Mouse (Mus musculus): ENCODE results near the gene Pygb. TPM values are rescaled to one million over a fixed set of nuclear protein-coding genes. Genes with fewer than 3 reads are reported as not detected.

The Pygb gene
- total and polyA plus RNA-seq, 2 experiments from 2014 or later = 102 to 174 TPM

GRCm38 (mm10) chr2:150793320-150793719 is 6.8 kb downstream of the Pygb start:
- H3K4me2 ChIP-seq (ENCODE audit: low read depth) = no peak overlapping the region
- peaks cover 8% of the 10 kb centered on the region; the same call in 1 of the 2 replicates for H3K4me1 ChIP-seq (ENCODE audit: insufficient read depth)
- H3K4me3 ChIP-seq (ENCODE audit: low read depth, low read length) = no peak overlapping the region
- ATAC-seq (no peak), DNase-seq (no peak)
- 78% methylated on average over 4 of the region's 4 CpGs for WGBS
- H3K9ac ChIP-seq = no peak overlapping the region
- no peak for TF ChIP-seq CTCF (IDR thresholded peaks at IDR 0.05; ENCODE audit: low read depth)
- no peaks in the 10 kb centered on the region for H3K9me3 ChIP-seq (ENCODE audit: low read length)
- H3K36me3 ChIP-seq (ENCODE audit: insufficient read depth) = peaks cover 27% of the 10 kb centered on the region
- H3K27me3 ChIP-seq (ENCODE audit: insufficient read depth, low read length) = no peaks in the 10 kb centered on the region
- no peak overlapping the region for H3K27ac ChIP-seq (ENCODE audit: low read depth, low read length)

GRCm38 (mm10) chr2:150798084-150798483 is 11.5 kb downstream of the Pygb start:
- WGBS = 85% methylated on average over 7 of the region's 7 CpGs
- DNase-seq (no peak), ATAC-seq (no peak)
- TF ChIP-seq CTCF (IDR thresholded peaks at IDR 0.05; ENCODE audit: low read depth) = no peak
- H3K27me3 ChIP-seq (ENCODE audit: insufficient read depth, low read length) = no peaks in the 10 kb centered on the region
- no peaks in the 10 kb centered on the region for H3K9me3 ChIP-seq (ENCODE audit: low read length)
- H3K27ac ChIP-seq (ENCODE audit: low read depth, low read length) = no peak overlapping the region
- peaks cover 47% of the 10 kb centered on the region for H3K36me3 ChIP-seq (ENCODE audit: insufficient read depth)
- no peak overlapping the region for H3K4me3 ChIP-seq (ENCODE audit: low read depth, low read length)
- H3K9ac ChIP-seq = no peak overlapping the region
- no peaks in the 10 kb centered on the region for H3K4me1 ChIP-seq (ENCODE audit: insufficient read depth)
- H3K4me2 ChIP-seq (ENCODE audit: low read depth) = no peak overlapping the region

GRCm38 (mm10) chr2:150800616-150801015 is 14.1 kb downstream of the Pygb start:
- Histone ChIP-seq H3K27me3 (ENCODE audit: insufficient read depth, low read length) (no peaks in the 10 kb centered on the region), H3K4me1 (ENCODE audit: insufficient read depth) (no peaks in the 10 kb centered on the region), H3K36me3 (ENCODE audit: insufficient read depth) (peaks cover 37% of the 10 kb centered on the region), H3K4me3 (ENCODE audit: low read depth, low read length) (no peak overlapping the region), H3K9ac (no peak overlapping the region), H3K27ac (ENCODE audit: low read depth, low read length) (no peak overlapping the region), H3K4me2 (ENCODE audit: low read depth) (no peak overlapping the region), H3K9me3 (ENCODE audit: low read length) (no peaks in the 10 kb centered on the region)
- no peak for TF ChIP-seq CTCF (IDR thresholded peaks at IDR 0.05; ENCODE audit: low read depth)
- ATAC-seq (no peak), DNase-seq (no peak)
- 93% methylated on average over 5 of the region's 5 CpGs for WGBS

GRCm38 (mm10) chr2:150803035-150803434 is 16.5 kb downstream of the Pygb start:
- Histone ChIP-seq H3K36me3 (ENCODE audit: insufficient read depth) (peaks cover 35% of the 10 kb centered on the region), H3K4me3 (ENCODE audit: low read depth, low read length) (no peak overlapping the region), H3K4me2 (ENCODE audit: low read depth) (no peak overlapping the region), H3K9ac (no peak overlapping the region), H3K27me3 (ENCODE audit: insufficient read depth, low read length) (no peaks in the 10 kb centered on the region), H3K27ac (ENCODE audit: low read depth, low read length) (no peak overlapping the region), H3K4me1 (ENCODE audit: insufficient read depth) (no peaks in the 10 kb centered on the region), H3K9me3 (ENCODE audit: low read length) (no peaks in the 10 kb centered on the region)
- 0 out of 2 replicates have a peak, but pooled peaks have one; percentile 38 for ATAC-seq
- peak; percentile 67 for TF ChIP-seq CTCF (IDR thresholded peaks at IDR 0.05; ENCODE audit: low read depth)
- WGBS = 94% methylated on average over 1 of the region's 1 CpGs
- peak; percentile 32 for DNase-seq

- no peaks in the 10 kb centered on the region for H3K9me3 ChIP-seq (ENCODE audit: low read length)
- H3K27ac ChIP-seq (ENCODE audit: low read depth, low read length) = no peak overlapping the region
- no peak for TF ChIP-seq CTCF (IDR thresholded peaks at IDR 0.05; ENCODE audit: low read depth)
- no peak overlapping the region for H3K4me2 ChIP-seq (ENCODE audit: low read depth)
- no peak overlapping the region for H3K9ac ChIP-seq
- peak; percentile 41 for DNase-seq
- H3K4me1 ChIP-seq (ENCODE audit: insufficient read depth) = no peaks in the 10 kb centered on the region
- peaks cover 51% of the 10 kb centered on the region for H3K36me3 ChIP-seq (ENCODE audit: insufficient read depth)
- no peaks in the 10 kb centered on the region for H3K27me3 ChIP-seq (ENCODE audit: insufficient read depth, low read length)
- H3K4me3 ChIP-seq (ENCODE audit: low read depth, low read length) = no peak overlapping the region
- peak; percentile 85 for ATAC-seq
- WGBS = 51% methylated on average over 6 of the region's 6 CpGs
Observed at GRCm38 (mm10) chr2:150808381-150808780, 21.8 kb downstream of the Pygb start.

- Histone ChIP-seq H3K36me3 (ENCODE audit: insufficient read depth) (peaks cover 55% of the 10 kb centered on the region), H3K9ac (no peak overlapping the region), H3K4me1 (ENCODE audit: insufficient read depth) (no peaks in the 10 kb centered on the region), H3K4me2 (ENCODE audit: low read depth) (no peak overlapping the region), H3K27me3 (ENCODE audit: insufficient read depth, low read length) (no peaks in the 10 kb centered on the region), H3K27ac (ENCODE audit: low read depth, low read length) (no peak overlapping the region; the same call in 1 of the 2 replicates), H3K9me3 (ENCODE audit: low read length) (no peaks in the 10 kb centered on the region), H3K4me3 (ENCODE audit: low read depth, low read length) (no peak overlapping the region)
- TF ChIP-seq CTCF (IDR thresholded peaks at IDR 0.05; ENCODE audit: low read depth) = no peak
- DNase-seq = no peak
- ATAC-seq = peak; percentile 53
- 79% methylated on average over 6 of the region's 6 CpGs for WGBS
Observed at GRCm38 (mm10) chr2:150808812-150809211, 22.3 kb downstream of the Pygb start.

- Histone ChIP-seq H3K4me2 (ENCODE audit: low read depth) (no peak overlapping the region), H3K36me3 (ENCODE audit: insufficient read depth) (peaks cover 69% of the 10 kb centered on the region), H3K27ac (ENCODE audit: low read depth, low read length) (no peak overlapping the region), H3K4me1 (ENCODE audit: insufficient read depth) (no peaks in the 10 kb centered on the region), H3K9ac (no peak overlapping the region), H3K9me3 (ENCODE audit: low read length) (no peaks in the 10 kb centered on the region), H3K27me3 (ENCODE audit: insufficient read depth, low read length) (no peaks in the 10 kb centered on the region), H3K4me3 (ENCODE audit: low read depth, low read length) (no peak overlapping the region)
- ATAC-seq (no peak), DNase-seq (no peak)
- TF ChIP-seq CTCF (IDR thresholded peaks at IDR 0.05; ENCODE audit: low read depth) = no peak
- 81% methylated on average over 5 of the region's 5 CpGs for WGBS
Observed at GRCm38 (mm10) chr2:150810603-150811002, 24.1 kb downstream of the Pygb start.

Measured in forebrain, postnatal 0 days (tissue).